Mouse (Mus musculus) liver, embryonic 16.5 days (tissue): ENCODE measurements at regions not wholly inside any gene's neighbourhood (a gene's known extent, or its start where the extent isn't known, plus 50 kb on each side); places are given as distances from the start of the nearest gene placed in this dataset.
A peak's percentile ranks its signal among the peaks of the same experiment; 100 is the strongest.

Experiments used
- ATAC-seq: fragments of 200-750 bp; cut with Nextera tagmentation; 2 replicates; pipeline ENCODE4 v1.8.0; 2017; ENCODE audit warnings: low read depth, mild to moderate bottlenecking, moderate number of reproducible peaks, moderate library complexity
- H3K27ac ChIP-seq: fragments of 300-500 bp; sonication (generic); 2 replicates; pipeline ENCODE4 v1.5.1; 2014; ENCODE audit warnings: mild to moderate bottlenecking, low read length
- H3K27me3 ChIP-seq: fragments of 300-500 bp; sonication (generic); 2 replicates; pipeline ENCODE4 v1.6.1; 2014; ENCODE audit warnings: low read depth, low read length, mixed read lengths; ENCODE audit not compliant: control insufficient read depth, insufficient read depth
- H3K36me3 ChIP-seq: fragments of 300-500 bp; sonication (generic); 2 replicates; pipeline ENCODE4 v1.6.1; 2014; ENCODE audit warnings: mild to moderate bottlenecking; ENCODE audit not compliant: control insufficient read depth, insufficient read depth
- H3K4me1 ChIP-seq: fragments of 300-500 bp; sonication (generic); 2 replicates; pipeline ENCODE4 v1.6.1; 2014; ENCODE audit warnings: low read depth, low read length, mixed read lengths; ENCODE audit not compliant: control insufficient read depth
- H3K4me2 ChIP-seq: fragments of 300-500 bp; sonication (generic); 2 replicates; pipeline ENCODE4 v1.6.1; 2014; ENCODE audit warnings: low read depth, low read length, mixed read lengths
- H3K4me3 ChIP-seq: fragments of 300-500 bp; sonication (generic); 2 replicates; pipeline ENCODE4 v1.5.1; 2014; ENCODE audit warnings: low read depth, mild to moderate bottlenecking, low read length
- H3K9ac ChIP-seq: fragments of 300-500 bp; sonication (generic); 2 replicates; pipeline ENCODE4 v1.6.1; 2014; ENCODE audit warnings: low read depth, low read length
- H3K9me3 ChIP-seq: fragments of 300-500 bp; sonication (generic); replicated peaks from 2 replicates; pipeline ENCODE4 v1.6.1; 2016; ENCODE audit warnings: low read length; ENCODE audit not compliant: control insufficient read depth
- WGBS: fragments of 180-500 bp; shearing (Covaris S2); extraction: QIAGEN DNeasy Blood & Tissue Kit; methylation state at CpG from one replicate; pipeline ENCODE4 v1.1.7; 2014; ENCODE audit not compliant: insufficient replicate concordance; 5-methylcytosine and 5-hydroxymethylcytosine counted together

GRCm38 (mm10) chr10:118722671-118723070 is 147.3 kb downstream of the Dyrk2 start:
- no peaks in the 10 kb centered on the region; the same call in 1 of the 2 replicates for H3K4me1 ChIP-seq
- no peak overlapping the region for H3K4me3 ChIP-seq
- H3K9ac ChIP-seq: no peak overlapping the region
- H3K27ac ChIP-seq: peak overlapping the region; percentile 34; the same call in 1 of the 2 replicates
- H3K27me3 ChIP-seq: no peaks in the 10 kb centered on the region
- H3K4me2 ChIP-seq: no peak overlapping the region
- no peaks in the 10 kb centered on the region for H3K36me3 ChIP-seq
- ATAC-seq: no peak
- no peaks in the 10 kb centered on the region for H3K9me3 ChIP-seq
- WGBS: 60% methylated on average over 3 of the region's 3 CpGs

- WGBS: 41% methylated on average over 4 of the region's 4 CpGs
- no peaks in the 10 kb centered on the region for H3K36me3 ChIP-seq
- H3K4me2 ChIP-seq: no peak overlapping the region
- no peak overlapping the region for H3K9ac ChIP-seq
- no peak overlapping the region for H3K4me3 ChIP-seq
- no peak for ATAC-seq
- no peaks in the 10 kb centered on the region for H3K9me3 ChIP-seq
- no peak overlapping the region for H3K27ac ChIP-seq
- H3K4me1 ChIP-seq: no peaks in the 10 kb centered on the region
- H3K27me3 ChIP-seq: no peaks in the 10 kb centered on the region
These were observed 133.9 kb downstream of the Dyrk2 start for GRCm38 (mm10) chr10:118736093-118736492.

- ATAC-seq: no peak
- no peak overlapping the region for H3K4me2 ChIP-seq
- no peak overlapping the region for H3K4me3 ChIP-seq
- H3K27me3 ChIP-seq: no peaks in the 10 kb centered on the region
- H3K27ac ChIP-seq: no peak overlapping the region
- H3K9me3 ChIP-seq: no peaks in the 10 kb centered on the region
- no peaks in the 10 kb centered on the region for H3K36me3 ChIP-seq
- no peak overlapping the region for H3K9ac ChIP-seq
- no peaks in the 10 kb centered on the region for H3K4me1 ChIP-seq
These were observed 132.9 kb downstream of the Dyrk2 start for GRCm38 (mm10) chr10:118737064-118737463.

- Histone ChIP-seq H3K4me3 (no peak overlapping the region), H3K27me3 (no peaks in the 10 kb centered on the region), H3K9ac (no peak overlapping the region), H3K36me3 (no peaks in the 10 kb centered on the region), H3K9me3 (no peaks in the 10 kb centered on the region), H3K27ac (no peak overlapping the region), H3K4me2 (no peak overlapping the region), H3K4me1 (no peaks in the 10 kb centered on the region)
- WGBS: 63% methylated on average over 10 of the region's 10 CpGs
- ATAC-seq: no peak
These were observed 130.0 kb downstream of the Dyrk2 start for GRCm38 (mm10) chr10:118739849-118740481.

GRCm38 (mm10) chr10:118743831-118744230 is 126.2 kb downstream of the Dyrk2 start:
- no peaks in the 10 kb centered on the region for H3K4me1 ChIP-seq
- no peak overlapping the region for H3K4me2 ChIP-seq
- WGBS: 72% methylated on average over 9 of the region's 9 CpGs
- H3K27me3 ChIP-seq: no peaks in the 10 kb centered on the region
- H3K9me3 ChIP-seq: no peaks in the 10 kb centered on the region
- no peak overlapping the region for H3K9ac ChIP-seq
- H3K36me3 ChIP-seq: no peaks in the 10 kb centered on the region
- no peak overlapping the region for H3K4me3 ChIP-seq
- H3K27ac ChIP-seq: no peak overlapping the region
- no peak for ATAC-seq

GRCm38 (mm10) chr10:118746719-118747395 is 123.2 kb downstream of the Dyrk2 start:
- H3K27me3 ChIP-seq: no peaks in the 10 kb centered on the region
- no peak overlapping the region for H3K27ac ChIP-seq
- ATAC-seq: no peak
- 51% methylated on average over 4 of the region's 4 CpGs for WGBS
- H3K4me3 ChIP-seq: no peak overlapping the region
- H3K36me3 ChIP-seq: no peaks in the 10 kb centered on the region
- H3K9ac ChIP-seq: no peak overlapping the region
- no peaks in the 10 kb centered on the region for H3K9me3 ChIP-seq
- no peaks in the 10 kb centered on the region for H3K4me1 ChIP-seq
- no peak overlapping the region for H3K4me2 ChIP-seq

- Histone ChIP-seq H3K4me2 (no peak overlapping the region), H3K9me3 (no peaks in the 10 kb centered on the region), H3K27ac (no peak overlapping the region), H3K4me3 (no peak overlapping the region), H3K4me1 (peaks cover 3% of the 10 kb centered on the region), H3K27me3 (no peaks in the 10 kb centered on the region), H3K36me3 (no peaks in the 10 kb centered on the region), H3K9ac (no peak overlapping the region)
- ATAC-seq: peak; percentile 22; the same call in 1 of the 2 replicates
- 81% methylated on average over 1 of the region's 1 CpGs for WGBS
These were observed 121.0 kb downstream of the Dyrk2 start for GRCm38 (mm10) chr10:118749039-118749438.

- H3K9ac ChIP-seq: no peak overlapping the region
- peak overlapping the region; percentile 72 for H3K27ac ChIP-seq
- no peaks in the 10 kb centered on the region for H3K36me3 ChIP-seq
- no peaks in the 10 kb centered on the region for H3K27me3 ChIP-seq
- peak; percentile 81 for ATAC-seq
- WGBS: 59% methylated on average over 6 of the region's 6 CpGs
- H3K4me1 ChIP-seq: peaks cover 3% of the 10 kb centered on the region
- H3K9me3 ChIP-seq: no peaks in the 10 kb centered on the region
- no peak overlapping the region for H3K4me2 ChIP-seq
- no peak overlapping the region for H3K4me3 ChIP-seq
These were observed 120.3 kb downstream of the Dyrk2 start for GRCm38 (mm10) chr10:118749756-118750155.

- H3K36me3 ChIP-seq: no peaks in the 10 kb centered on the region
- 45% methylated on average over 2 of the region's 2 CpGs for WGBS
- peak; percentile 54 for ATAC-seq
These were observed 118.9 kb downstream of the Dyrk2 start for GRCm38 (mm10) chr10:118751110-118751509.

More at GRCm38 (mm10) chr10:118751110-118751509, 118.9 kb downstream of the Dyrk2 start:
- Histone ChIP-seq H3K4me3 (no peak overlapping the region), H3K9ac (no peak overlapping the region), H3K9me3 (no peaks in the 10 kb centered on the region), H3K27ac (peak overlapping the region; percentile 64), H3K4me1 (peaks cover 3% of the 10 kb centered on the region), H3K4me2 (no peak overlapping the region), H3K27me3 (no peaks in the 10 kb centered on the region)
